Mouse (Mus musculus): ENCODE results near the gene Dgcr2. TPM values are rescaled to one million over a fixed set of nuclear protein-coding genes. Genes with fewer than 3 reads are reported as not detected.

Gene Dgcr2
- total RNA-seq, 1 experiment = 78.0 TPM

GRCm38 (mm10) chr16:17813173-17813572 lies 85.2 kb downstream of the Dgcr2 start:
- Histone ChIP-seq H3K27ac (ENCODE audit: insufficient read depth, low read depth, low read length, poor library complexity, severe bottlenecking) (no peak overlapping the region), H3K9ac (ENCODE audit: insufficient read depth, low read depth, low read length, poor library complexity, severe bottlenecking) (no peak overlapping the region), H3K4me3 (ENCODE audit: insufficient read depth in 1 of 2, low read depth in 1 of 2, low read length in 2 of 2, poor library complexity in 1 of 2, severe bottlenecking in 1 of 2) (no peak overlapping the region), H3K36me3 (ENCODE audit: control insufficient read depth, insufficient read depth, low read length, poor library complexity, severe bottlenecking) (no peaks in the 10 kb centered on the region), H3K9me3 (ENCODE audit: control insufficient read depth, insufficient read depth, low read depth, low read length) (no peaks in the 10 kb centered on the region), H3K4me1 (ENCODE audit: control insufficient read depth in 2 of 2, insufficient read depth in 2 of 2, low read length in 2 of 2, poor library complexity in 1 of 2) (peaks cover 0 to 2% of the 10 kb centered on the region in 2 experiments; a peak in 1 of 4 replicates)
- in situ Hi-C loops (cut with MboI; ENCODE audit: low sequenced_read_pairs in 2 of 2, unreplicated experiment in 2 of 2) = loop anchor here in 1 of 2 experiments (25.0 kb wide), 1 partner anchor 799 kb away; the partner anchor contains the start of gene Gp1bb
- no peak for DNase-seq (ENCODE audit: low read depth, low spot score)
- TF ChIP-seq CHD2 (IDR thresholded peaks at IDR 0.05; ENCODE audit: low read depth, low read length) (no peak), HCFC1 (IDR thresholded peaks at IDR 0.05; ENCODE audit: borderline replicate concordance, insufficient read depth, low read length) (no peak), ZNF384 (IDR thresholded peaks at IDR 0.05; ENCODE audit: low read depth, low read length) (no peak), ZC3H11A (IDR thresholded peaks at IDR 0.05; ENCODE audit: borderline replicate concordance, low read depth, low read length) (no peak), MAFK (IDR thresholded peaks at IDR 0.05; ENCODE audit: insufficient read depth, low read depth, low read length) (no peak)

GRCm38 (mm10) chr16:17812120-17812519 lies 86.2 kb downstream of the Dgcr2 start:
- DNase-seq (ENCODE audit: low read depth, low spot score) = no peak
- in situ Hi-C loops (cut with MboI; ENCODE audit: low sequenced_read_pairs in 2 of 2, unreplicated experiment in 2 of 2) = loop anchor here in 1 of 2 experiments (25.0 kb wide), 1 partner anchor 800 kb away; the partner anchor contains the start of gene Gp1bb
- peaks cover 0 to 2% of the 10 kb centered on the region in 2 experiments; a peak in 1 of 4 replicates for H3K4me1 ChIP-seq (ENCODE audit: control insufficient read depth in 2 of 2, insufficient read depth in 2 of 2, low read length in 2 of 2, poor library complexity in 1 of 2)

GRCm38 (mm10) chr16:17809711-17810110 lies 88.7 kb downstream of the Dgcr2 start:
- Histone ChIP-seq H3K4me3 (ENCODE audit: insufficient read depth in 1 of 2, low read depth in 1 of 2, low read length in 2 of 2, poor library complexity in 1 of 2, severe bottlenecking in 1 of 2) (no peak overlapping the region), H3K4me1 (ENCODE audit: control insufficient read depth in 2 of 2, insufficient read depth in 2 of 2, low read length in 2 of 2, poor library complexity in 1 of 2) (no peaks in the 10 kb centered on the region), H3K9ac (ENCODE audit: insufficient read depth, low read depth, low read length, poor library complexity, severe bottlenecking) (no peak overlapping the region), H3K9me3 (ENCODE audit: control insufficient read depth, insufficient read depth, low read depth, low read length) (no peaks in the 10 kb centered on the region), H3K36me3 (ENCODE audit: control insufficient read depth, insufficient read depth, low read length, poor library complexity, severe bottlenecking) (no peaks in the 10 kb centered on the region), H3K27ac (ENCODE audit: insufficient read depth, low read depth, low read length, poor library complexity, severe bottlenecking) (no peak overlapping the region)
- no peak for DNase-seq (ENCODE audit: low read depth, low spot score)
- TF ChIP-seq HCFC1 (IDR thresholded peaks at IDR 0.05; ENCODE audit: borderline replicate concordance, insufficient read depth, low read length) = no peak
- no peak for TF ChIP-seq CHD2 (IDR thresholded peaks at IDR 0.05; ENCODE audit: low read depth, low read length)
- no peak for TF ChIP-seq ZC3H11A (IDR thresholded peaks at IDR 0.05; ENCODE audit: borderline replicate concordance, low read depth, low read length)
- no peak for TF ChIP-seq MAFK (IDR thresholded peaks at IDR 0.05; ENCODE audit: insufficient read depth, low read depth, low read length)
- TF ChIP-seq ZNF384 (IDR thresholded peaks at IDR 0.05; ENCODE audit: low read depth, low read length) = no peak
- in situ Hi-C loops (cut with MboI; ENCODE audit: low sequenced_read_pairs in 2 of 2, unreplicated experiment in 2 of 2) = loop anchor here (10.0 to 25.0 kb wide), 2 partner anchors 775 to 803 kb away; partner anchors contain the start of gene Gp1bb (in 1 of the 2)

More at GRCm38 (mm10) chr16:17812120-17812519, 86.2 kb downstream of the Dgcr2 start:
- H3K27ac ChIP-seq (ENCODE audit: insufficient read depth, low read depth, low read length, poor library complexity, severe bottlenecking) = no peak overlapping the region
- no peaks in the 10 kb centered on the region for H3K36me3 ChIP-seq (ENCODE audit: control insufficient read depth, insufficient read depth, low read length, poor library complexity, severe bottlenecking)
- no peaks in the 10 kb centered on the region for H3K9me3 ChIP-seq (ENCODE audit: control insufficient read depth, insufficient read depth, low read depth, low read length)
- no peak overlapping the region for H3K4me3 ChIP-seq (ENCODE audit: insufficient read depth in 1 of 2, low read depth in 1 of 2, low read length in 2 of 2, poor library complexity in 1 of 2, severe bottlenecking in 1 of 2)
- TF ChIP-seq ZC3H11A (IDR thresholded peaks at IDR 0.05; ENCODE audit: borderline replicate concordance, low read depth, low read length) (no peak), MAFK (IDR thresholded peaks at IDR 0.05; ENCODE audit: insufficient read depth, low read depth, low read length) (no peak), CHD2 (IDR thresholded peaks at IDR 0.05; ENCODE audit: low read depth, low read length) (no peak), ZNF384 (IDR thresholded peaks at IDR 0.05; ENCODE audit: low read depth, low read length) (no peak), HCFC1 (IDR thresholded peaks at IDR 0.05; ENCODE audit: borderline replicate concordance, insufficient read depth, low read length) (no peak)
- H3K9ac ChIP-seq (ENCODE audit: insufficient read depth, low read depth, low read length, poor library complexity, severe bottlenecking) = no peak overlapping the region

GRCm38 (mm10) chr16:17809125-17809524 lies 89.2 kb downstream of the Dgcr2 start:
- Histone ChIP-seq H3K36me3 (ENCODE audit: control insufficient read depth, insufficient read depth, low read length, poor library complexity, severe bottlenecking) (no peaks in the 10 kb centered on the region), H3K9ac (ENCODE audit: insufficient read depth, low read depth, low read length, poor library complexity, severe bottlenecking) (no peak overlapping the region), H3K27ac (ENCODE audit: insufficient read depth, low read depth, low read length, poor library complexity, severe bottlenecking) (no peak overlapping the region), H3K9me3 (ENCODE audit: control insufficient read depth, insufficient read depth, low read depth, low read length) (no peaks in the 10 kb centered on the region), H3K4me1 (ENCODE audit: control insufficient read depth in 2 of 2, insufficient read depth in 2 of 2, low read length in 2 of 2, poor library complexity in 1 of 2) (no peaks in the 10 kb centered on the region), H3K4me3 (ENCODE audit: insufficient read depth in 1 of 2, low read depth in 1 of 2, low read length in 2 of 2, poor library complexity in 1 of 2, severe bottlenecking in 1 of 2) (no peak overlapping the region)
- no peak for DNase-seq (ENCODE audit: low read depth, low spot score)
- in situ Hi-C loops (cut with MboI; ENCODE audit: low sequenced_read_pairs in 2 of 2, unreplicated experiment in 2 of 2) = loop anchor here (10.0 to 25.0 kb wide), 2 partner anchors 776 to 803 kb away; partner anchors contain the start of gene Gp1bb (in 1 of the 2)
- TF ChIP-seq CHD2 (IDR thresholded peaks at IDR 0.05; ENCODE audit: low read depth, low read length) = no peak
- no peak for TF ChIP-seq MAFK (IDR thresholded peaks at IDR 0.05; ENCODE audit: insufficient read depth, low read depth, low read length)
- no peak for TF ChIP-seq ZC3H11A (IDR thresholded peaks at IDR 0.05; ENCODE audit: borderline replicate concordance, low read depth, low read length)
- TF ChIP-seq ZNF384 (IDR thresholded peaks at IDR 0.05; ENCODE audit: low read depth, low read length) = no peak
- TF ChIP-seq HCFC1 (IDR thresholded peaks at IDR 0.05; ENCODE audit: borderline replicate concordance, insufficient read depth, low read length) = no peak
